17 mouse cellular contexts compared by ENCODE assay signal in genomic region chr5:37827626-37827950, GRCm38 (mm10). TPM values are rescaled to one million over a fixed set of nuclear protein-coding genes. Genes with fewer than 3 reads are reported as not detected.
DNase-seq lines count a peak whose midpoint lies in the region; ATAC-seq lines count a peak whose summit lies in the region.
"Had no signal": no experiment of that assay in that cellular context is flagged by ENCODE, and none has a peak within 500 bp of the region (broad histone marks: within the 10 kb centered on the region; RNA-seq: fewer than 3 reads in every experiment).

No protein-coding gene starts in this region.

- DNase-seq in heart, adult 18-20 months, result no peak
- no peak for DNase-seq in adrenal gland, adult 2 months
- no peak for DNase-seq in ovary, adult 18-20 months (ENCODE audit: low spot score)
- DNase-seq: cerebellum, postnatal 25 days; gastrocnemius, postnatal 14 days; lung, adult 18-20 months; right cerebral cortex, postnatal 25 days; thymus, postnatal 36 days had no signal

- no peak overlapping the region for H3K27ac ChIP-seq in heart, embryonic 13.5 days (replicated peaks)
- H3K27ac ChIP-seq in midbrain, embryonic 12.5 days (replicated peaks), result no peak overlapping the region
- no peak overlapping the region for H3K27ac ChIP-seq in midbrain, embryonic 15.5 days
- H3K27ac ChIP-seq in hindbrain, embryonic 13.5 days, result no peak overlapping the region
- H3K27ac ChIP-seq: left cerebral cortex, adult 2 months; stomach, embryonic 15.5 days had no signal

- H3K9me3 ChIP-seq in heart, embryonic 13.5 days, result no peaks in the 10 kb centered on the region
- 0 out of 2 replicates have a peak, but pooled peaks cover 4% of the 10 kb centered on the region for H3K9me3 ChIP-seq in midbrain, embryonic 12.5 days
- no peaks in the 10 kb centered on the region for H3K9me3 ChIP-seq in midbrain, embryonic 15.5 days
- no peaks in the 10 kb centered on the region for H3K9me3 ChIP-seq in hindbrain, embryonic 13.5 days
- H3K9me3 ChIP-seq: stomach, embryonic 15.5 days had no signal

- ATAC-seq in heart, embryonic 13.5 days (ENCODE audit: extremely low read depth, insufficient number of reproducible peaks, low FRiP score, low TSS enrichment), result no peak
- no peak for ATAC-seq in midbrain, embryonic 12.5 days (ENCODE audit: low FRiP score, low read depth)
- ATAC-seq in midbrain, embryonic 15.5 days (replicated peaks), result no peak
- ATAC-seq in hindbrain, embryonic 13.5 days (ENCODE audit: low FRiP score), result no peak
- ATAC-seq: CD4-positive, CD25-positive, alpha-beta regulatory T cell, adult 4 months had no signal

- H3K4me2 ChIP-seq in heart, embryonic 13.5 days, result peak overlapping the region; percentile 46
- peak overlapping the region; percentile 36 for H3K4me2 ChIP-seq in midbrain, embryonic 12.5 days (replicated peaks)
- H3K4me2 ChIP-seq in midbrain, embryonic 15.5 days, result no peak overlapping the region
- peak overlapping the region; percentile 39 for H3K4me2 ChIP-seq in hindbrain, embryonic 13.5 days
- H3K4me2 ChIP-seq: stomach, embryonic 15.5 days had no signal

- WGBS in heart, embryonic 13.5 days, result 2% methylated on average over 9 of the region's 9 CpGs
- under 1% methylated on average over 9 of the region's 9 CpGs for WGBS in midbrain, embryonic 12.5 days
- WGBS in midbrain, embryonic 15.5 days, result under 1% methylated on average over 9 of the region's 9 CpGs
- whole genome bisulfite sequencing in hindbrain, embryonic 13.5 days, result under 1% methylated on average over 9 of the region's 9 CpGs

- no peaks in the 10 kb centered on the region for H3K36me3 ChIP-seq in heart, embryonic 13.5 days
- H3K36me3 ChIP-seq in midbrain, embryonic 12.5 days, result no peaks in the 10 kb centered on the region
- no peaks in the 10 kb centered on the region for H3K36me3 ChIP-seq in midbrain, embryonic 15.5 days (replicated peaks)
- no peaks in the 10 kb centered on the region for H3K36me3 ChIP-seq in hindbrain, embryonic 13.5 days
- H3K36me3 ChIP-seq: stomach, embryonic 15.5 days had no signal

- H3K27me3 ChIP-seq in heart, embryonic 13.5 days (replicated peaks), result peaks cover 99% of the 10 kb centered on the region
- peaks cover 98% of the 10 kb centered on the region for H3K27me3 ChIP-seq in midbrain, embryonic 12.5 days
- H3K27me3 ChIP-seq in midbrain, embryonic 15.5 days (replicated peaks), result peaks cover 78% of the 10 kb centered on the region
- H3K27me3 ChIP-seq in hindbrain, embryonic 13.5 days, result peaks cover 97% of the 10 kb centered on the region

- H3K4me3 ChIP-seq in heart, embryonic 13.5 days, result peak overlapping the region; percentile 24
- peak overlapping the region; percentile 24 for H3K4me3 ChIP-seq in midbrain, embryonic 12.5 days
- no peak overlapping the region for H3K4me3 ChIP-seq in midbrain, embryonic 15.5 days
- H3K4me3 ChIP-seq in hindbrain, embryonic 13.5 days, result peak overlapping the region; percentile 9; the same call in 1 of the 2 replicates
- H3K4me3 ChIP-seq: erythroblast, embryonic 14.5 days; left cerebral cortex, adult 2 months; stomach, embryonic 15.5 days had no signal

- no peak overlapping the region for H3K9ac ChIP-seq in heart, embryonic 13.5 days
- H3K9ac ChIP-seq in midbrain, embryonic 12.5 days (replicated peaks), result no peak overlapping the region
- no peak overlapping the region for H3K9ac ChIP-seq in midbrain, embryonic 15.5 days
- H3K9ac ChIP-seq in hindbrain, embryonic 13.5 days, result no peak overlapping the region
- H3K9ac ChIP-seq: stomach, embryonic 15.5 days had no signal

- peaks cover 21% of the 10 kb centered on the region for H3K4me1 ChIP-seq in heart, embryonic 13.5 days
- peaks cover 56% of the 10 kb centered on the region for H3K4me1 ChIP-seq in midbrain, embryonic 12.5 days
- peaks cover 32% of the 10 kb centered on the region for H3K4me1 ChIP-seq in midbrain, embryonic 15.5 days
- peaks cover 46% of the 10 kb centered on the region for H3K4me1 ChIP-seq in hindbrain, embryonic 13.5 days (replicated peaks)

RNA-seq across cellular contexts. Expression of gene Msx1, which starts 3.2 kb away (rescaled TPM):
- polyA plus RNA-seq in heart, embryonic 13.5 days (2015; fragmentation: Nextera tagmentation; extraction: Ambion mirVana), result 8.6 and 10.3 TPM in 2 replicates
- 1 to 10 TPM; 2.0 to 2.6 TPM for total RNA-seq in heart, adult 18-20 months (2021)
- polyA plus RNA-seq in midbrain, embryonic 12.5 days (2016; fragmentation: Nextera tagmentation; extraction: Ambion mirVana), result 88.4 and 102 TPM in 2 replicates
- 15.5 and 17.2 TPM in 2 replicates for polyA plus RNA-seq in midbrain, embryonic 15.5 days (2015; fragmentation: Nextera tagmentation; extraction: Ambion mirVana)
- polyA plus RNA-seq in hindbrain, embryonic 13.5 days (2015; fragmentation: Nextera tagmentation; extraction: Ambion mirVana), result 28.6 and 59.6 TPM in 2 replicates
- 1 to 10 TPM; 1.4 to 2.3 TPM for total RNA-seq in adrenal gland, adult 2 months (2021)
- polyA plus RNA-seq in adrenal gland, adult 2 months (2012; rRNA removed), result 4.5 and 5.2 TPM in 2 replicates
- total RNA-seq: megakaryocyte-erythroid progenitor cell, adult 5-6 weeks had no signal
- polyA plus RNA-seq: CD4-positive, CD25-positive, alpha-beta regulatory T cell, adult 4 months; erythroblast, embryonic 14.5 days had no signal
